Mouse (Mus musculus): Measurements from ENCODE around the gene Hmgn1. TPM values are rescaled to one million over a fixed set of nuclear protein-coding genes. Genes with fewer than 3 reads are reported as not detected.

Gene Hmgn1
- polyA plus RNA-seq, 1 experiment, result 120 TPM

- no peaks in the 10 kb centered on the region for H3K79me2 ChIP-seq (ENCODE audit: control insufficient read depth, insufficient read depth)
- no peak overlapping the region for H3K4me2 ChIP-seq (ENCODE audit: low read depth)
- no peak overlapping the region for H3ac ChIP-seq (ENCODE audit: control insufficient read depth, insufficient read length)
- TF ChIP-seq POLR2A (IDR thresholded peaks at IDR 0.05; ENCODE audit: insufficient read length, low read depth), result no peak
- no peak for TF ChIP-seq MYOD1 (IDR thresholded peaks at IDR 0.05; ENCODE audit: control insufficient read depth in 1 of 3, insufficient read length in 2 of 3, low read depth in 2 of 3)
- no peak for TF ChIP-seq CEBPB (IDR thresholded peaks at IDR 0.05; ENCODE audit: insufficient read depth, poor library complexity, severe bottlenecking)
- TF ChIP-seq MYOG (IDR thresholded peaks at IDR 0.05; ENCODE audit: control insufficient read depth in 1 of 3, insufficient read depth in 1 of 3, insufficient read length in 2 of 3, low read depth in 2 of 3), result no peak
- TF ChIP-seq TCF3 (IDR thresholded peaks at IDR 0.05; ENCODE audit: insufficient read length, low read depth), result no peak
- no peak for TF ChIP-seq USF1 (IDR thresholded peaks at IDR 0.05; ENCODE audit: low read depth)
- TF ChIP-seq POLR2AphosphoS2 (IDR thresholded peaks at IDR 0.05; ENCODE audit: insufficient read length, low read depth), result no peak
- no peak for TF ChIP-seq REST (IDR thresholded peaks at IDR 0.05; ENCODE audit: insufficient read depth, insufficient read length)
- no peaks in the 10 kb centered on the region for H3K27me3 ChIP-seq (ENCODE audit: control insufficient read depth, insufficient read depth, insufficient read length)
- H3K36me3 ChIP-seq (ENCODE audit: control insufficient read depth, insufficient read depth), result no peaks in the 10 kb centered on the region
- no peak overlapping the region for H3K4me3 ChIP-seq
Measured at GRCm38 (mm10) chr16:96095966-96096365, 31.6 kb downstream of the Hmgn1 start.

- Histone ChIP-seq H3K36me3 (ENCODE audit: control insufficient read depth, insufficient read depth) (no peaks in the 10 kb centered on the region), H3K79me2 (ENCODE audit: control insufficient read depth, insufficient read depth) (no peaks in the 10 kb centered on the region), H3ac (ENCODE audit: control insufficient read depth, insufficient read length) (no peak overlapping the region), H3K4me2 (ENCODE audit: low read depth) (peak overlapping the region; percentile 77), H3K4me3 (peak overlapping the region; percentile 2), H3K27me3 (ENCODE audit: control insufficient read depth, insufficient read depth, insufficient read length) (no peaks in the 10 kb centered on the region)
- TF ChIP-seq CEBPB (IDR thresholded peaks at IDR 0.05; ENCODE audit: insufficient read depth, poor library complexity, severe bottlenecking) (peak; percentile 95), POLR2AphosphoS2 (IDR thresholded peaks at IDR 0.05; ENCODE audit: insufficient read length, low read depth) (no peak), MYOG (IDR thresholded peaks at IDR 0.05; ENCODE audit: control insufficient read depth in 1 of 3, insufficient read depth in 1 of 3, insufficient read length in 2 of 3, low read depth in 2 of 3) (peak; percentile 31 to 86 (median 55)), POLR2A (IDR thresholded peaks at IDR 0.05; ENCODE audit: insufficient read length, low read depth) (peak; percentile 10), SRF (IDR thresholded peaks at IDR 0.05; ENCODE audit: control insufficient read depth, insufficient read length, low read depth) (no peak), USF1 (IDR thresholded peaks at IDR 0.05; ENCODE audit: low read depth) (no peak), MAX (IDR thresholded peaks at IDR 0.05; ENCODE audit: low read depth) (no peak), TCF12 (IDR thresholded peaks at IDR 0.05; ENCODE audit: insufficient read depth, poor library complexity, severe bottlenecking) (no peak), MYOD1 (IDR thresholded peaks at IDR 0.05; ENCODE audit: control insufficient read depth in 1 of 3, insufficient read length in 2 of 3, low read depth in 2 of 3) (peak in 2 of 3 experiments; percentile 39 to 71)
Measured at GRCm38 (mm10) chr16:96091515-96092504, 35.7 kb downstream of the Hmgn1 start.

DNA sequence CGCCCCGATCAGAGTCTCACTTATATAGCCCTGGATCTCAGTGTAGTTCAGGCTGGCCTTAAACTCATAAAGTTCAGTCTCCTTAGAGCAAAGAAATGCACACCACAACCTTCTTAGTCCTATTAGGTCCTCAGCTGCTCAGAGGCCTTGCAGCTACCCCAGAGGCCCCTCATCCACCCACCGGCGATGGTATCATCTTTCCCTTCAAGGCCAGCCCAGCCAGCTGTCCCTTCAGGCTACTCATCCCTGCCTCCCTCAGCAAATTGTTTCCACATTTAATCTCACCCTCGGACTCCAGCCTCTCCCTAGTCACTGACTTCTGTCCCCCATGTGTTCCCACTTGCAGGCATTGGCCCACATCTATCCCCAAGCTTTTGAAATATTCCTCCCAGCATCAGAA lies 39.4 kb downstream of the Hmgn1 start:
- Histone ChIP-seq H3ac (ENCODE audit: control insufficient read depth, insufficient read length) (no peak overlapping the region), H3K36me3 (ENCODE audit: control insufficient read depth, insufficient read depth) (no peaks in the 10 kb centered on the region), H3K4me2 (ENCODE audit: low read depth) (peak overlapping the region; percentile 48), H3K79me2 (ENCODE audit: control insufficient read depth, insufficient read depth) (no peaks in the 10 kb centered on the region), H3K4me3 (no peak overlapping the region), H3K27me3 (ENCODE audit: control insufficient read depth, insufficient read depth, insufficient read length) (no peaks in the 10 kb centered on the region)
- TF ChIP-seq E2F4 (IDR thresholded peaks at IDR 0.05; ENCODE audit: insufficient read depth), result no peak
- peak; percentile 75 for TF ChIP-seq TCF12 (IDR thresholded peaks at IDR 0.05; ENCODE audit: insufficient read depth, poor library complexity, severe bottlenecking)
- peak; percentile 84 to 94 (median 85) for TF ChIP-seq MYOD1 (IDR thresholded peaks at IDR 0.05; ENCODE audit: control insufficient read depth in 1 of 3, insufficient read length in 2 of 3, low read depth in 2 of 3)
- TF ChIP-seq POLR2AphosphoS2 (IDR thresholded peaks at IDR 0.05; ENCODE audit: insufficient read length, low read depth), result no peak
- no peak for TF ChIP-seq CEBPB (IDR thresholded peaks at IDR 0.05; ENCODE audit: insufficient read depth, poor library complexity, severe bottlenecking)
- TF ChIP-seq MAX (IDR thresholded peaks at IDR 0.05; ENCODE audit: low read depth), result no peak
- TF ChIP-seq SRF (IDR thresholded peaks at IDR 0.05; ENCODE audit: control insufficient read depth, insufficient read length, low read depth), result no peak
- TF ChIP-seq USF1 (IDR thresholded peaks at IDR 0.05; ENCODE audit: low read depth), result no peak
- TF ChIP-seq REST (IDR thresholded peaks at IDR 0.05; ENCODE audit: insufficient read depth, insufficient read length), result no peak
- peak; percentile 61 to 96 (median 83) for TF ChIP-seq MYOG (IDR thresholded peaks at IDR 0.05; ENCODE audit: control insufficient read depth in 1 of 3, insufficient read depth in 1 of 3, insufficient read length in 2 of 3, low read depth in 2 of 3)
- peak; percentile 57 for TF ChIP-seq TCF3 (IDR thresholded peaks at IDR 0.05; ENCODE audit: insufficient read length, low read depth)

DNA sequence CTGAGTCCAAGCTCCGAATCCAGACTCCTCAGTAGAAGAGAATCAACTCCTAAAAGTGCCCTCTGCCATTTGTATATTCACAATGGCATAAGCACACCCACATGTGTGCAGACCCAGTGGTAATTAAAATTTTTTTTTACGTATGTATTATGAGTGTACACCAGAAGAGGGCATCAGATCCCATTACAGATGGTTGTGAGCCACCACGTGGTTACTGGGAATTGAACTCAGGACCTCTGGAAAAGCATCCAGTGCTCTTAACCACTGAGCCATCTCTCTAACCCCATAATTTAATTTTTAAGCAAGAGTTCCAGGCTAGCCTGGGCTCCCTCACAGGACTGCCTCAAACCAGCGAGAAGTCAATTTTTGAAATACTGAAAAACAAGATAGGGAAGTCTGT lies 40.1 kb downstream of the Hmgn1 start:
- no peak overlapping the region for H3K4me2 ChIP-seq (ENCODE audit: low read depth)
- H3K36me3 ChIP-seq (ENCODE audit: control insufficient read depth, insufficient read depth), result no peaks in the 10 kb centered on the region
- TF ChIP-seq USF1 (IDR thresholded peaks at IDR 0.05; ENCODE audit: low read depth) (peak; percentile 14), TCF3 (IDR thresholded peaks at IDR 0.05; ENCODE audit: insufficient read length, low read depth) (no peak)
- no peak overlapping the region for H3K4me3 ChIP-seq
- no peaks in the 10 kb centered on the region for H3K79me2 ChIP-seq (ENCODE audit: control insufficient read depth, insufficient read depth)
- H3K27me3 ChIP-seq (ENCODE audit: control insufficient read depth, insufficient read depth, insufficient read length), result no peaks in the 10 kb centered on the region
- H3ac ChIP-seq (ENCODE audit: control insufficient read depth, insufficient read length), result no peak overlapping the region

GRCm38 (mm10) chr16:96087001-96087400 lies 40.5 kb downstream of the Hmgn1 start:
- no peaks in the 10 kb centered on the region for H3K27me3 ChIP-seq (ENCODE audit: control insufficient read depth, insufficient read depth, insufficient read length)
- no peak overlapping the region for H3K4me3 ChIP-seq
- H3K36me3 ChIP-seq (ENCODE audit: control insufficient read depth, insufficient read depth), result no peaks in the 10 kb centered on the region
- no peaks in the 10 kb centered on the region for H3K79me2 ChIP-seq (ENCODE audit: control insufficient read depth, insufficient read depth)
- TF ChIP-seq POLR2A (IDR thresholded peaks at IDR 0.05; ENCODE audit: insufficient read length, low read depth) (no peak), TCF12 (IDR thresholded peaks at IDR 0.05; ENCODE audit: insufficient read depth, poor library complexity, severe bottlenecking) (no peak), SRF (IDR thresholded peaks at IDR 0.05; ENCODE audit: control insufficient read depth, insufficient read length, low read depth) (no peak), POLR2AphosphoS2 (IDR thresholded peaks at IDR 0.05; ENCODE audit: insufficient read length, low read depth) (no peak), MYOD1 (IDR thresholded peaks at IDR 0.05; ENCODE audit: control insufficient read depth in 1 of 3, insufficient read length in 2 of 3, low read depth in 2 of 3) (no peak), E2F4 (IDR thresholded peaks at IDR 0.05; ENCODE audit: insufficient read depth) (no peak), MAX (IDR thresholded peaks at IDR 0.05; ENCODE audit: low read depth) (no peak), CEBPB (IDR thresholded peaks at IDR 0.05; ENCODE audit: insufficient read depth, poor library complexity, severe bottlenecking) (no peak), MYOG (IDR thresholded peaks at IDR 0.05; ENCODE audit: control insufficient read depth in 1 of 3, insufficient read depth in 1 of 3, insufficient read length in 2 of 3, low read depth in 2 of 3) (no peak), USF1 (IDR thresholded peaks at IDR 0.05; ENCODE audit: low read depth) (no peak), REST (IDR thresholded peaks at IDR 0.05; ENCODE audit: insufficient read depth, insufficient read length) (no peak), TCF3 (IDR thresholded peaks at IDR 0.05; ENCODE audit: insufficient read length, low read depth) (no peak)
- H3ac ChIP-seq (ENCODE audit: control insufficient read depth, insufficient read length), result no peak overlapping the region
- no peak overlapping the region for H3K4me2 ChIP-seq (ENCODE audit: low read depth)

Data from myocyte (in vitro differentiated cells).